Mouse (Mus musculus) liver, embryonic 11.5 days (tissue): Measurements from ENCODE around the gene Gsto1. TPM values are rescaled to one million over a fixed set of nuclear protein-coding genes. Genes with fewer than 3 reads are reported as not detected.
A peak's percentile ranks its signal among the peaks of the same experiment; 100 is the strongest.

Source experiments
- ATAC-seq: fragments of 200-750 bp; cut with Nextera tagmentation; replicated peaks from 2 replicates; pipeline ENCODE4 v1.8.0; 2017; ENCODE audit warnings: moderate number of reproducible peaks, mild to moderate bottlenecking, moderate TSS enrichment, moderate library complexity; ENCODE audit not compliant: low FRiP score
- DNase-seq: peaks from one replicate; pipeline ENCODE4 v3.0.0-alpha.2; 2017; ENCODE audit warnings: low spot score
- H3K27ac ChIP-seq: fragments of 300-500 bp; sonication (generic); 2 replicates; pipeline ENCODE4 v1.5.1; 2014; ENCODE audit warnings: mild to moderate bottlenecking, low read depth, low read length, control low read depth
- H3K27me3 ChIP-seq: fragments of 300-500 bp; sonication (generic); replicated peaks from 2 replicates; pipeline ENCODE4 v1.6.1; 2014; ENCODE audit warnings: low read length, mixed read lengths; ENCODE audit not compliant: control insufficient read depth, insufficient read depth
- H3K36me3 ChIP-seq: fragments of 300-500 bp; sonication (generic); 2 replicates; pipeline ENCODE4 v1.6.1; 2014; ENCODE audit warnings: mild to moderate bottlenecking, low read length, moderate library complexity, mixed read lengths; ENCODE audit not compliant: control insufficient read depth, insufficient read depth
- H3K4me1 ChIP-seq: fragments of 300-500 bp; sonication (generic); replicated peaks from 2 replicates; pipeline ENCODE4 v1.6.1; 2014; ENCODE audit warnings: low read length, mixed read lengths; ENCODE audit not compliant: control insufficient read depth, insufficient read depth
- H3K4me2 ChIP-seq: fragments of 300-500 bp; sonication (generic); 2 replicates; pipeline ENCODE4 v1.6.1; 2014; ENCODE audit warnings: mild to moderate bottlenecking, control low read depth, moderate library complexity
- H3K4me3 ChIP-seq: fragments of 300-500 bp; sonication (generic); 2 replicates; pipeline ENCODE4 v1.5.1; 2014; ENCODE audit warnings: low read depth, low read length, control low read depth
- H3K9ac ChIP-seq: fragments of 300-500 bp; sonication (generic); 2 replicates; pipeline ENCODE4 v1.6.1; 2014; ENCODE audit warnings: low read depth, low read length, control low read depth
- H3K9me3 ChIP-seq: fragments of 300-500 bp; sonication (generic); 2 replicates; pipeline ENCODE4 v1.6.1; 2016; ENCODE audit warnings: low read length, inconsistent platforms, mixed read lengths; ENCODE audit not compliant: control insufficient read depth
- WGBS: fragments of 180-500 bp; shearing (Covaris S2); extraction: QIAGEN DNeasy Blood & Tissue Kit; methylation state at CpG from one replicate; pipeline ENCODE4 v1.1.7; 2014; 5-methylcytosine and 5-hydroxymethylcytosine counted together
- polyA plus RNA-seq: library from polyadenylated mRNA; unstranded; fragments of >200 nt; fragmentation: Nextera tagmentation; extraction: Ambion mirVana; gene quantifications from 2 replicates; pipeline ENCODE4 v1.2.1, GENCODE M21; 2014

Gsto1 gene
- polyA plus RNA-seq, 1 experiment from 2014 or later: 183 TPM

- Histone ChIP-seq H3K4me1 (peaks cover 4% of the 10 kb centered on the region; the same call in 1 of the 2 replicates), H3K4me2 (peak within 1 kb of the TSS; percentile 81), H3K36me3 (peaks cover 8% of the 10 kb centered on the region; the same call in 1 of the 2 replicates), H3K4me3 (peak within 1 kb of the TSS; percentile 75), H3K9ac (peak within 1 kb of the TSS; percentile 80), H3K27ac (peak within 1 kb of the TSS; percentile 67; the same call in 1 of the 2 replicates), H3K27me3 (0 out of 2 replicates have a peak, but pooled peaks cover 3% of the 10 kb centered on the region), H3K9me3 (no peaks in the 10 kb centered on the region)
- DNase-seq (peak; percentile 90), ATAC-seq (peak; percentile 100)
- under 1% methylated on average over 49 of the region's 49 CpGs for WGBS
Observed at GRCm38 (mm10) chr19:47865353-47865947, 10.7 kb downstream of the Gsto1 start, which contains the start of gene Gsto2. TSS of gene Gsto2 (plus strand) at chr19:47865534.

- no peak for ATAC-seq
- Histone ChIP-seq H3K9ac (no peak overlapping the region), H3K4me2 (no peak overlapping the region), H3K4me1 (peaks cover 4% of the 10 kb centered on the region; the same call in 1 of the 2 replicates), H3K36me3 (peaks cover 3% of the 10 kb centered on the region; the same call in 1 of the 2 replicates), H3K27ac (no peak overlapping the region), H3K9me3 (no peaks in the 10 kb centered on the region), H3K4me3 (no peak overlapping the region), H3K27me3 (0 out of 2 replicates have a peak, but pooled peaks cover 3% of the 10 kb centered on the region)
- DNase-seq: no peak
- 68% methylated on average over 4 of the region's 4 CpGs for WGBS
Observed at GRCm38 (mm10) chr19:47867628-47868175, 12.9 kb downstream of the Gsto1 start.

- WGBS: 61% methylated on average over 4 of the region's 4 CpGs
- ATAC-seq: no peak
- no peak for DNase-seq
Observed at GRCm38 (mm10) chr19:47868951-47869350, 14.2 kb downstream of the Gsto1 start.

GRCm38 (mm10) chr19:47869516-47869915 lies 14.7 kb downstream of the Gsto1 start:
- Histone ChIP-seq H3K4me1 (peaks cover 4% of the 10 kb centered on the region; the same call in 1 of the 2 replicates), H3K4me2 (no peak overlapping the region), H3K27me3 (peaks cover 9% of the 10 kb centered on the region), H3K36me3 (no peaks in the 10 kb centered on the region), H3K27ac (no peak overlapping the region), H3K4me3 (no peak overlapping the region), H3K9me3 (no peaks in the 10 kb centered on the region), H3K9ac (no peak overlapping the region)
- 59% methylated on average over 3 of the region's 3 CpGs for WGBS
- ATAC-seq: no peak
- DNase-seq: no peak

More at GRCm38 (mm10) chr19:47868951-47869350, 14.2 kb downstream of the Gsto1 start:
- peaks cover 4% of the 10 kb centered on the region; the same call in 1 of the 2 replicates for H3K4me1 ChIP-seq
- H3K4me3 ChIP-seq: no peak overlapping the region
- H3K4me2 ChIP-seq: no peak overlapping the region
- no peak overlapping the region for H3K27ac ChIP-seq
- no peaks in the 10 kb centered on the region for H3K9me3 ChIP-seq
- no peak overlapping the region for H3K9ac ChIP-seq
- H3K36me3 ChIP-seq: peaks cover 3% of the 10 kb centered on the region; the same call in 1 of the 2 replicates
- H3K27me3 ChIP-seq: peaks cover 4% of the 10 kb centered on the region

- WGBS: 71% methylated on average over 7 of the region's 7 CpGs
- Histone ChIP-seq H3K27ac (no peak overlapping the region), H3K9me3 (no peaks in the 10 kb centered on the region), H3K4me2 (no peak overlapping the region), H3K36me3 (no peaks in the 10 kb centered on the region), H3K9ac (no peak overlapping the region), H3K4me1 (no peaks in the 10 kb centered on the region), H3K4me3 (no peak overlapping the region), H3K27me3 (peaks cover 10% of the 10 kb centered on the region)
- ATAC-seq: no peak
- no peak for DNase-seq
Observed at GRCm38 (mm10) chr19:47870102-47870666, 15.4 kb downstream of the Gsto1 start.

GRCm38 (mm10) chr19:47871515-47871914 lies 16.7 kb downstream of the Gsto1 start:
- no peak for DNase-seq
- H3K4me3 ChIP-seq: no peak overlapping the region
- no peak for ATAC-seq
- H3K9ac ChIP-seq: no peak overlapping the region
- no peaks in the 10 kb centered on the region for H3K36me3 ChIP-seq
- H3K4me1 ChIP-seq: no peaks in the 10 kb centered on the region
- 33% methylated on average over 10 of the region's 10 CpGs for WGBS
- no peak overlapping the region for H3K27ac ChIP-seq
- H3K4me2 ChIP-seq: no peak overlapping the region
- H3K9me3 ChIP-seq: no peaks in the 10 kb centered on the region
- peaks cover 10% of the 10 kb centered on the region for H3K27me3 ChIP-seq

- no peak overlapping the region for H3K9ac ChIP-seq
Observed at GRCm38 (mm10) chr19:47876252-47876651, 21.5 kb downstream of the Gsto1 start.

GRCm38 (mm10) chr19:47881538-47881937 lies 26.8 kb downstream of the Gsto1 start:
- no peak overlapping the region for H3K4me3 ChIP-seq
- no peak for ATAC-seq
- H3K4me1 ChIP-seq: no peaks in the 10 kb centered on the region; the same call in 1 of the 2 replicates
- H3K27me3 ChIP-seq: no peaks in the 10 kb centered on the region
- no peak overlapping the region for H3K9ac ChIP-seq
- no peaks in the 10 kb centered on the region for H3K9me3 ChIP-seq
- no peak overlapping the region for H3K27ac ChIP-seq
- H3K4me2 ChIP-seq: no peak overlapping the region
- no peak for DNase-seq
- H3K36me3 ChIP-seq: no peaks in the 10 kb centered on the region
- WGBS: 69% methylated on average over 7 of the region's 7 CpGs

More at GRCm38 (mm10) chr19:47876252-47876651, 21.5 kb downstream of the Gsto1 start:
- Histone ChIP-seq H3K4me3 (no peak overlapping the region), H3K36me3 (no peaks in the 10 kb centered on the region), H3K27ac (no peak overlapping the region), H3K4me1 (no peaks in the 10 kb centered on the region), H3K4me2 (no peak overlapping the region), H3K9me3 (no peaks in the 10 kb centered on the region), H3K27me3 (peaks cover 7% of the 10 kb centered on the region)
- 63% methylated on average over 15 of the region's 15 CpGs for WGBS
- DNase-seq: no peak
- ATAC-seq: no peak
